Mouse (Mus musculus) ES-E14 (cell line): Measurements from ENCODE around the gene Slc38a3.

ENCODE experiments used
- CHD2 ChIP-seq: IDR thresholded peaks from 2 replicates; pipeline ENCODE4 v1.6.1; 2014; ENCODE audit warnings: mild to moderate bottlenecking, low read depth, low read length, inconsistent platforms
- MAFK ChIP-seq: IDR thresholded peaks from 2 replicates; pipeline ENCODE4 v1.6.1; 2014; ENCODE audit warnings: mild to moderate bottlenecking, low read depth, low read length, inconsistent platforms; ENCODE audit not compliant: insufficient read depth

DNA sequence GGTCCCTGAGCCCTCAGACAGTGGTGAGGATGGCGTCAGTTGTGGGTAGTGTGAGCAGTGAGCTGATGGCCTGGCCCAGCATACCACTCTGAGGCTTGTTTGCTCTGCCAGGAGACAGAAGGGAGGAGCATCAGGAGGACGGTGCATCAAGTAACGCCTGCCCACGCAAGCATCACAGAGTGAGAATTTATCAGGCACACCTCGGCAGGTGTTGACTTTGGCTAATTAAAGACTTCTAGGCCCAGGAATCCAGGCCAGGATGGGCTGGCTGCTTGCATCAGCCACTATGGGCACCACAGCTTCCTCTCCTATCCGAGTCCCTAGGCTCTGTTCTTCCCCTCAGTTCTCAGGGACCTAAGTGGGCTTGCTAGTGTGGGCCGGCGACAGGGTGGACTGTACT is 7.0 kb downstream of the Slc38a3 start:
- TF ChIP-seq MAFK (no peak), CHD2 (no peak)
